Mouse (Mus musculus) Muller cell, postnatal 12 days (primary cell): ENCODE measurements around the gene Pgs1.

Source experiments
- DNase-seq: peaks from one replicate; pipeline ENCODE4 v3.0.0-alpha.2; 2015; ENCODE audit errors: inconsistent ontology term

Pgs1 gene

GRCm38 (mm10) chr11:118000083-118000482, 14.0 kb downstream of the Pgs1 start:
- DNase-seq = no peak

GRCm38 (mm10) chr11:118000565-118001215, 14.6 kb downstream of the Pgs1 start:
- DNase-seq = no peak

- DNase-seq = no peak
Observed at GRCm38 (mm10) chr11:118003176-118003575, 17.1 kb downstream of the Pgs1 start.

DNA sequence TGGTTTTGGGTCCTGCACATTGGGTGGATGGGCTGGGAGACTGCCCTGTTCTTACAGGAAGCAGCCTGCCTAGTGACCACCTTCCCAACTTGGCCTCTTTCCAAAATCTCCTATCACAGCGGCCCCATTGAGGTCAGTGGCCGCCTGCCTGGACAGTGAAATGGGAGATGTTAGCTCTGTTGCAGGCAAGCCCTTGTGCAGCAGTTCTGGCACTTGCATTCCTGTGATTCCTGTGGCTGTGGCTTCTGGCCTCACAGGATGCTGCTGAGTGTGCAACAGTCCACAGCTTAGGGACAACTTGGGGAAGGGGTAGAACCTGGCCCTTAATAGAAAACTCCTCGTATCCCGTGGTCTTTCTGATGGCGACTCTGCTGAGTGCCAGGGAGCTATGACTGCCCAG, 17.6 kb downstream of the Pgs1 start:
- peak; percentile 81 for DNase-seq

- no peak for DNase-seq
Observed at GRCm38 (mm10) chr11:118004217-118004616, 18.1 kb downstream of the Pgs1 start.

GRCm38 (mm10) chr11:118007460-118008143, 21.5 kb downstream of the Pgs1 start:
- no peak for DNase-seq

- DNase-seq = no peak
Observed at GRCm38 (mm10) chr11:118008144-118008805, 22.2 kb downstream of the Pgs1 start.

GRCm38 (mm10) chr11:118008843-118009242, 22.8 kb downstream of the Pgs1 start:
- DNase-seq = no peak

- peak; percentile 65 for DNase-seq
Observed at GRCm38 (mm10) chr11:118009865-118010571, 23.9 kb downstream of the Pgs1 start.

GRCm38 (mm10) chr11:118012595-118012994, 26.5 kb downstream of the Pgs1 start:
- DNase-seq = peak; percentile 76

DNA sequence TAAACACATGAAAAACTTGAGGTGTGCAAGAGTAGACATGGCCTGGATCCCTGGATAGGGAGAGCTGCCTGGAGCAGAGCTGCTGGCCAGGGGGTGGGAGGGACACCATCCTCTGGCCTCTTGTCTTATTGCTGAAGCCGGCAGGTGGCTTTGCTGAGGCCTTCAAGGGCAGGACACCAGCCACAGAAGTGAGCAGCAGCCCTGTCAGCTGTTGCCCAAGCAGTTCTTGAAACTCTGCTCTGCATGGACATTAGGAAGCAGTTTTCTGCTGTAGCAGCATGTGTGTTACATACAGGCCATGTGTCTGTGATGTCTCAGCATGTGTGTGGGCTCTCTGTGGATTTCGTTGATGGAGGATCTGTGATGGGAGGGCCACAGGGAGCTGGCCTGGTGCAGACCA, 27.2 kb downstream of the Pgs1 start:
- no peak for DNase-seq

DNA sequence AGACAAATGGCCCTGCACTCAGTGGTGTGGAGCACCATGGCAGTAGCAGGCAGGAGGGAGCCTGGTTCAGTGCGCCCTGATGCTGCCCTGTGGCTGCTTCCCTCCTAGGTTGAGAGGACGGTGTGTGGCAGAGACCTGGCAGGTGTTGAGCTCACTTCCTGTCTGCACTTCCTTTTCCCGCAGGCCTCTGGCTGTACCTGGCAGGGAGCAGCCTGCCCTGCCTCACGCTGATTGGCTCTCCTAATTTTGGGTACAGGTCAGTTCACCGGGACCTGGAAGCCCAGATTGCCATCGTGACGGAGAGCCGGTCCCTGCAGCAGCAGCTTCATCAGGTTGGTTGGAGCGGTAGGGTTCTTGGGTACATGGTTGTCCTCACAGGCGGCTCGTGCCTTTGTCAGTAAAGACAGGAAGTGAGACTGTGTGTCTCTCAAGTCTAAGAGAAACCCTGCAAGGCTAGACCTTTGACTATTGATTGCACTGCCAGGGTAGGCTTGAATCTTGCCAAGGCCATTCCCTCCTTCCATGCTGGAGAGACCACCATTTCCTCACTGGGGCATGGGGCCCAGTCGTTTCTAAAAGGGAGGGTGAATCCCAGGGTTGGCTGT, 28.4 kb downstream of the Pgs1 start:
- no peak for DNase-seq

GRCm38 (mm10) chr11:118015381-118016145, 29.5 kb downstream of the Pgs1 start:
- no peak for DNase-seq

GRCm38 (mm10) chr11:118018328-118018727, 32.2 kb downstream of the Pgs1 start:
- DNase-seq = no peak

DNA sequence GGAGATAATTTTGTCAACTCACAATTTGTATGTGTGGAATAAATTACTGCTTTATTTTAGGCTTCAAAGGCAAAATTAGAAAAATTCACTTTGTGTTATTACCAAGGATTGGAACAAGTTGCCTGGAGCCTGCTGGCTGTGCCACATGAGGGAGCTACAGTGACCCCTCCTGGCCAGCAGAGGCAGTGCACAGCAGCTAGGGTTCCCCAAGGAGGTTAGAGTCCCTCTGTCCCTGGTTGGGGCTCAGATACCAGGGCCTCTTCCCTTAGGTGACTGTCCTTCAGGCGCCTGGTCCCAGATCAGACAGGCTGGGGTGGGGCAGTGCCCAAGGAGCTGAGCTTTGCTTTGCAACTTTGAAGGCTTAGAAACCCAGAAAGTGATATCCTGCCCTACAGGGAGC, 35.7 kb downstream of the Pgs1 start:
- DNase-seq = peak; percentile 66

DNA sequence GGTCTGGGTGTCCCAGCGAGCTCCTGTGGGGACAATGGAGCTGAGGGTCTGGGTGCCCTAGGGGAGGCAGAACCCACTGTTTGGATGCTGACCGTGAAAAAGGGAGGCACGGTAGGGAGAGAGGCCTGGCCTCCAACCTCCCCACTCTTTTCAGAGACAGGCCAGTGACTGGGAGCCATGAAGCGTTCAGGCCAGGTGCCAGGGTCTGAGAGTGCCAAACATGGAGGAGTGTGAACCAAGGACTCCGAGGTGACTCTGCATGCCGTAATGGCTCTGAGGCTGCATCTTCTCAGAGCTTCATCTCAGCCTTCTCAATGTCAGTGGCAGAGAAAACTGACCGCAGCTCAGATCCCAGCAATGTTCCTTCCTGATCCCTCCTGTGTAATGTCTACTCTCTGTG, 37.4 kb downstream of the Pgs1 start:
- no peak for DNase-seq

- DNase-seq = peak; percentile 72
Observed at GRCm38 (mm10) chr11:118024111-118024510, 38.0 kb downstream of the Pgs1 start.

DNA sequence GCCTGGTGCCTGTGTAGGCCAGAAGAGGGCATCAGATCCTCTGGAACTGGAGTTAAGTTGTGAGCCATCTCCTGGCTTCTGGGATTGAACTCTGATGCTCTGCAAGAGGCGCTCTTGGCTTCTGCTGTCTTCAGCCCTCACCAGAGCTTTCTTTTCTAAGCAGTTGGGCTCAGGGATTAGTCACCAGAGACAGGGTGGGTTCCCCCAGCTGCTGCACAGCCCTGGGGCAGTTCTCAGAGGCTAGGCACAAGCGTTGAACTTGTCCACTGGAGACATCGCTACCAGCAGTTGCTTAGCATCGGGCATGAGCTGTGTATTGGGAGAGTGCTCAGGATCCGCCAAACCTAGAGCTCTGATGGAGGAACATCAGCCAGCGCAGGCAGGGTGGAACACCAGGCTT, 43.1 kb downstream of the Pgs1 start:
- no peak for DNase-seq

DNA sequence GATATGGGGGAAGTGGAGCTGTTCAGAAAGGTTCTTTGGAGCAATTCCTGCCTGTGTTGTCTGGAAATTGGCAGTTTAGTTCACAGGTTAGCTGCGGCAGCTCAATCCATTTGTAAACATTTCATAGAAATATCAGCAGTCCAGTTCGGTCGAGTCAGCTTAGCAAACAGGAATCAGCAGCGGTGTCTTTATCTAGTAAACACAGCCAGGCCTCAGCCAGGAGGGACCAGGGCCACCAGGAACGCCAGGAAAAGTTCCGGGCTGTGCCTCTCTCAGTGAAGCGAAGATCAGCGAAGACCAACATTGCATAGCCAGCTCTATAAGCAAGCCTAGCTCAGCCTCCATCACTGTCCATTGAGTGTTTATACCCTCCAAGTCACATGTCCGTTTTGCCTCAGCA, 45.0 kb downstream of the Pgs1 start:
- no peak for DNase-seq

DNA sequence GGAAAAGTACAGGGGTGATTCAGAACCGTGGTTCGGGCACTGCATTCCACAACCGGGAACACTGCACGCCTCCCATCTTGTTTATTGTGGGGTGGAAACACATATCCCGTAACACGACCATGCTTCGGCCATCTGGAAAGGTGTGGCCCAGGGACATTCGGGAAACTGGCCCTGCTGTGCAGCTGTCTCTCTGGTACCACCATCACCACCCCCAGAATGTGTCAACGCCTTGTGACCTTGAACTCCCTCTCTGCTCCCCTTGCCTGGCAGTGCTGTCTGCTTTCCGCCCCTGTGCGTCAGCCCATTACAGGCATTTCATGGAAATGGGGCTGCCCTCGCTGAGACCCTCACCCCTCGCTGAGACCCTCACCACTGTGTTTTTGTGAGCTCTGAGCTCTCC, 48.3 kb downstream of the Pgs1 start:
- DNase-seq = no peak

DNA sequence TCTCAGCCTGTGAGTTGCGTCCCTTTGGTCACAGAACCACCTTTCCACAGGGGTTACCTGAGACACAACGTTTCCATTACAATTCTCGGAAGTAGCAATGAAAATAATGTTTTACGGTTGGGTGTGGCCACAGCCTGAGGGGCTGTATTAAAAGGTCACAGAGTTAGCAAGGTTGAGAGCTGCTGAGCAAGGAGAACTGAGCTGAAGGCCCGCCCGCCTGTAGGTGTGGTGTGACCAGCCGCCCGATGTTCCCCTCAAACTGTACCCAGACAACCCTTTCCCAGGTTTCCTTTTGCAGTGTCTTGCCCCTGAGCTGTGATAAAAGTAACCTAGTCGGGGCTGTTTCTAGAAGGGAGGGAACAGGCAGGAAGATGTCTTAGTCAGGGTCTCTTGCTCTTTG, 49.0 kb downstream of the Pgs1 start:
- DNase-seq = no peak
